13 mouse cellular contexts compared by ENCODE assay signal in the genomic region with DNA sequence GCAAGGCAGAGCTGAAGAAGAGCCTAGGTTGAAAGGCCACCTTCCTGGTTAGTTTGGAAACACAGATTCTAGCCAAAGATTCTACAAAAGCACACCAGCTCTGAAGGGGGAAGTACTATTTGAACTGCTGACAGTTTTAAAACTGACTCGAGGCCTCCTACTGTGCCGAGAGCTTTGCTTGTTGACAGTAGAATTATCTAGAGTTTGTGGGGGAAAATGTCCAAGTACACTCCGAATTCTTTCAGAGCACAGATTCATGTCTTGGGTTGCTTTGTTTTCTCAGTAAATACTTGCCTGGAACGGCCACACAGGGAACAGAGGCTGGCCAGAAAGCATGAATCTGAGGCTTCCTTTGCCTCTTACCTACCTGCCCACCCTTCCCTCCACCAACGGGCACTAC.
A peak's percentile ranks its signal among the peaks of the same experiment; 100 is the strongest.
DNase-seq lines count a peak whose midpoint lies in the region; ATAC-seq and TF ChIP-seq lines count a peak whose summit lies in the region.
"Had no signal": no experiment of that assay in that cellular context is flagged by ENCODE, and none has a peak within 500 bp of the region (broad histone marks: within the 10 kb centered on the region; RNA-seq: fewer than 3 reads in every experiment).

No protein-coding gene starts in this region.

- H3K27me3 ChIP-seq in neural tube, embryonic 15.5 days (replicated peaks) = no peaks in the 10 kb centered on the region
- H3K27me3 ChIP-seq: forebrain, embryonic 13.5 days; liver, embryonic 13.5 days; stomach, embryonic 15.5 days had no signal

- H3K9me3 ChIP-seq in neural tube, embryonic 15.5 days (replicated peaks) = no peaks in the 10 kb centered on the region
- H3K9me3 ChIP-seq: forebrain, embryonic 13.5 days; liver, embryonic 13.5 days; stomach, embryonic 15.5 days had no signal

- no peak for TF ChIP-seq POLR2A in brain, embryonic 14.5 days (IDR thresholded peaks at IDR 0.05; ENCODE audit: borderline replicate concordance, extremely low read depth, insufficient read depth, insufficient read length, poor library complexity, severe bottlenecking)

- H3K27ac ChIP-seq in neural tube, embryonic 15.5 days (replicated peaks) = 0 out of 2 replicates have a peak overlapping the region, but pooled peaks have one; percentile 2
- H3K27ac ChIP-seq: forebrain, embryonic 13.5 days; liver, embryonic 13.5 days; stomach, embryonic 15.5 days had no signal

- no peak overlapping the region for H3K4me2 ChIP-seq in neural tube, embryonic 15.5 days
- H3K4me2 ChIP-seq: forebrain, embryonic 13.5 days; liver, embryonic 13.5 days; stomach, embryonic 15.5 days had no signal

- no peak for ATAC-seq in neural tube, embryonic 15.5 days (ENCODE audit: low FRiP score)
- ATAC-seq in frontal cortex, adult (ENCODE audit: low TSS enrichment) = no peak
- ATAC-seq: forebrain, embryonic 13.5 days; intestine, postnatal 0 days had no signal

- H3K4me1 ChIP-seq in neural tube, embryonic 15.5 days = peaks cover 15% of the 10 kb centered on the region
- H3K4me1 ChIP-seq: liver, embryonic 13.5 days had no signal

- 63% methylated on average over 5 of the region's 5 CpGs for WGBS in neural tube, embryonic 15.5 days

- no peak for TF ChIP-seq CTCF in brain, embryonic 14.5 days (IDR thresholded peaks at IDR 0.05; ENCODE audit: borderline replicate concordance, extremely low read depth, insufficient read depth, insufficient read length)

- peak; percentile 86 for DNase-seq in heart, adult 11 months
- no peak for DNase-seq in heart, postnatal 4 days
- peak; percentile 14 for DNase-seq in lung, postnatal 25 days (ENCODE audit: low spot score)
- no peak for DNase-seq in lung, postnatal 14 days
- DNase-seq in brain, embryonic 14.5 days (ENCODE audit: low read depth) = peak; percentile 43
- DNase-seq in adrenal gland, adult 2 months = no peak
- DNase-seq: liver, embryonic 13.5 days; right cerebral cortex, postnatal 25 days had no signal

- H3K9ac ChIP-seq in neural tube, embryonic 15.5 days (replicated peaks) = no peak overlapping the region
- H3K9ac ChIP-seq: forebrain, embryonic 13.5 days; liver, embryonic 13.5 days; stomach, embryonic 15.5 days had no signal

- no peak overlapping the region for H3K4me3 ChIP-seq in neural tube, embryonic 15.5 days (replicated peaks)
- H3K4me3 ChIP-seq: forebrain, embryonic 13.5 days; liver, embryonic 13.5 days; stomach, embryonic 15.5 days had no signal

- H3K36me3 ChIP-seq in neural tube, embryonic 15.5 days = no peaks in the 10 kb centered on the region
- H3K36me3 ChIP-seq: liver, embryonic 13.5 days; stomach, embryonic 15.5 days had no signal

Comparison
In these comparisons a context has a peak if more than half of its experiments do, and no peak if none do; other contexts are left out.
1. DNase-seq: peak in heart, adult 11 months (single experiment), lung, postnatal 25 days (single experiment) and brain, embryonic 14.5 days (single experiment); none in heart, postnatal 4 days (single experiment), lung, postnatal 14 days (single experiment) and adrenal gland, adult 2 months (single experiment).